Mouse (Mus musculus): ENCODE results near the gene Mmd2. TPM values are rescaled to one million over a fixed set of nuclear protein-coding genes. Genes with fewer than 3 reads are reported as not detected.

The Mmd2 gene
- total and polyA plus RNA-seq, 3 experiments: not detected

DNA sequence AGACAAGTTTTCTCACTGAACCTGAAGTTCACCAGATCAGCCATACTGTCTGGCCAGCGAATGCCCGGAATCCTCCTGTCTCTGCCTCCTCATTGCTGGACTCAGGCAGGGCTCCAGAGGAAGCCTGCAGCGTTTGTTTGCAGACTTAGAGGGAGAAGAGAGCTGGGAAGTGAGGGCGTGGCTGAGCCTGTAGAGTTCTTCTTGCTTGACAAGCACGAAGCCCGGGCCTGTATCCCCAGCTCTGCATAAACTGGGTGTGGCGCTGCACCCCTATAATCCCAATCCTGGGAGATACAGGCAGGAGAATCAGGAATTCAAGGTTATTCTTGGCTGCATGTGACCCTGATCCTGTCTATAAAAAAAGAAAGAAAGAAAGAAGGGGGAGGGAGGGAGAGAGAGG lies 48.3 kb downstream of the Mmd2 start:
- no peak overlapping the region for H3K9ac ChIP-seq (ENCODE audit: control insufficient read depth, low read depth, low read length, poor library complexity, severe bottlenecking)
- no peaks in the 10 kb centered on the region for H3K27me3 ChIP-seq (ENCODE audit: control insufficient read depth in 1 of 2, insufficient read depth in 2 of 2, low read length in 2 of 2)
- no peak for DNase-seq (ENCODE audit: low read depth, low spot score)
- H3K4me1 ChIP-seq (ENCODE audit: control insufficient read depth in 1 of 2, insufficient read depth in 2 of 2, low read length in 2 of 2): no peaks in the 10 kb centered on the region
- H3K79me2 ChIP-seq (ENCODE audit: control insufficient read depth, insufficient read depth, low read length, poor library complexity): no peaks in the 10 kb centered on the region
- H3K36me3 ChIP-seq (ENCODE audit: control insufficient read depth in 1 of 2, insufficient read depth in 2 of 2, low read length in 2 of 2): no peaks in the 10 kb centered on the region
- H3K4me3 ChIP-seq (ENCODE audit: control insufficient read depth in 1 of 2, insufficient read depth in 1 of 2, low read depth in 2 of 2, low read length in 2 of 2): no peak overlapping the region
- TF ChIP-seq HCFC1 (IDR thresholded peaks at IDR 0.05; ENCODE audit: low read depth, low read length) (no peak), GABPA (IDR thresholded peaks at IDR 0.05; ENCODE audit: low read depth, low read length) (no peak), MEF2A (IDR thresholded peaks at IDR 0.05; ENCODE audit: extremely low read depth, insufficient replicate concordance, low read depth, low read length, poor library complexity, severe bottlenecking) (no peak), KAT2A (conservative IDR thresholded peaks at IDR 0.05; ENCODE audit: low read depth, low read length) (no peak)
- H3K9me3 ChIP-seq (replicated peaks; ENCODE audit: insufficient read depth, low read length): no peaks in the 10 kb centered on the region
- H3K27ac ChIP-seq (ENCODE audit: control insufficient read depth, low read depth, low read length): no peak overlapping the region

DNA sequence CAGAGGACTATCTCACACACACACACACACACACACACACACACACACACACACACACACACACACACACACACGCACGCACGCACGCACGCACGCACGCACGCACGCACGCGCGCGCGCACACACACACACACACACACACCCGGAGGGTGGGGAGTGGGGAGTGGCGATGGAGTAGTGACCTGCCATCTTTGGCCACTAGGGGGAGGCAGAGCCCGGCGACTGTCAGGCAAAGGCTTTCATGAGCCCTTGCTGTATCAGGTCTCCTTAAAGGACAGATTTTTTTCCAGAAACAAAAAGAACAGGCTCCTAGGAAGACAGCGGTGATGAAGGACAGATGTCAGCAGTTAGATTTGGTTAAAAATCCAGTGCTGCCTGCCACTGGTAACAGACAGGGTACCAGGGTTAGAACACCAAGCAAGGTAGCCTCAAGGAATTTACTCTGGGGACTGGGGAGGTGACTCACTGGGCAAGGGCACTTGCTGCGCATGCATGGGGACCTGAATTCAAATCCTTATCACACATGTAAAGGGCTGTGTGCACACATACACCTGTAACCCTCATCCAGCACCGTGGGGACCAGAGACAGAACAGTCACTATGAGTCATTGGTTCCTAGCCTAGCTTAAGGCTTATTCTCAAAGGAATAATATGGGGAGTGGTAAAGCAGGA lies 51.1 kb downstream of the Mmd2 start:
- H3K4me3 ChIP-seq (ENCODE audit: control insufficient read depth in 1 of 2, insufficient read depth in 1 of 2, low read depth in 2 of 2, low read length in 2 of 2): no peak overlapping the region
- H3K9ac ChIP-seq (ENCODE audit: control insufficient read depth, low read depth, low read length, poor library complexity, severe bottlenecking): no peak overlapping the region
- no peak overlapping the region for H3K27ac ChIP-seq (ENCODE audit: control insufficient read depth, low read depth, low read length)
- no peaks in the 10 kb centered on the region for H3K4me1 ChIP-seq (ENCODE audit: control insufficient read depth in 1 of 2, insufficient read depth in 2 of 2, low read length in 2 of 2)
- H3K27me3 ChIP-seq (ENCODE audit: control insufficient read depth in 1 of 2, insufficient read depth in 2 of 2, low read length in 2 of 2): no peaks in the 10 kb centered on the region; a peak in 1 of 4 replicates
- no peaks in the 10 kb centered on the region for H3K9me3 ChIP-seq (replicated peaks; ENCODE audit: insufficient read depth, low read length)
- H3K36me3 ChIP-seq (ENCODE audit: control insufficient read depth in 1 of 2, insufficient read depth in 2 of 2, low read length in 2 of 2): no peaks in the 10 kb centered on the region
- no peaks in the 10 kb centered on the region for H3K79me2 ChIP-seq (ENCODE audit: control insufficient read depth, insufficient read depth, low read length, poor library complexity)
- no peak for TF ChIP-seq HCFC1 (IDR thresholded peaks at IDR 0.05; ENCODE audit: low read depth, low read length)
- TF ChIP-seq SIN3A (IDR thresholded peaks at IDR 0.05; ENCODE audit: low read length): no peak
- TF ChIP-seq CTCF (IDR thresholded peaks at IDR 0.05 in 2 of 3, conservative IDR thresholded peaks at IDR 0.05 in 1 of 3; ENCODE audit: control insufficient read depth in 1 of 3, insufficient read depth in 1 of 3, low read depth in 2 of 3, low read length in 3 of 3, poor library complexity in 1 of 3, severe bottlenecking in 1 of 3): peak; percentile 55 to 91 (median 70)
- TF ChIP-seq ELF1 (IDR thresholded peaks at IDR 0.05; ENCODE audit: low read depth, low read length): no peak
- TF ChIP-seq ZMIZ1 (IDR thresholded peaks at IDR 0.05; ENCODE audit: low read depth, low read length): no peak
- no peak for TF ChIP-seq E2F4 (IDR thresholded peaks at IDR 0.05; ENCODE audit: borderline replicate concordance, low read depth, low read length)
- TF ChIP-seq NELFE (IDR thresholded peaks at IDR 0.05; ENCODE audit: low read depth, low read length): no peak
- no peak for TF ChIP-seq MYB (IDR thresholded peaks at IDR 0.05; ENCODE audit: low read depth, low read length)
- TF ChIP-seq KAT2A (conservative IDR thresholded peaks at IDR 0.05; ENCODE audit: low read depth, low read length): no peak
- TF ChIP-seq GABPA (IDR thresholded peaks at IDR 0.05; ENCODE audit: low read depth, low read length): no peak
- TF ChIP-seq ZNF384 (IDR thresholded peaks at IDR 0.05; ENCODE audit: low read depth, low read length): no peak
- no peak for TF ChIP-seq ETS1 (IDR thresholded peaks at IDR 0.05; ENCODE audit: low read depth, low read length)
- TF ChIP-seq GATA1 (IDR thresholded peaks at IDR 0.05; ENCODE audit: low read depth, low read length): no peak
- TF ChIP-seq JUND (IDR thresholded peaks at IDR 0.05; ENCODE audit: low read depth, low read length): no peak
- no peak for TF ChIP-seq CHD1 (IDR thresholded peaks at IDR 0.05; ENCODE audit: low read depth, low read length)
- TF ChIP-seq BHLHE40 (IDR thresholded peaks at IDR 0.05; ENCODE audit: borderline replicate concordance, low read depth, low read length): no peak
- TF ChIP-seq MXI1 (IDR thresholded peaks at IDR 0.05; ENCODE audit: low read depth, low read length): no peak
- TF ChIP-seq USF1 (IDR thresholded peaks at IDR 0.05; ENCODE audit: low read depth, low read length): no peak
- TF ChIP-seq POLR2A (IDR thresholded peaks at IDR 0.05; ENCODE audit: control insufficient read depth in 1 of 2, insufficient read depth in 1 of 2, low read depth in 1 of 2, low read length in 2 of 2, poor library complexity in 1 of 2): no peak
- peak; percentile 57 for TF ChIP-seq SMC3 (IDR thresholded peaks at IDR 0.05; ENCODE audit: low read depth, low read length)
- TF ChIP-seq MAX (IDR thresholded peaks at IDR 0.05; ENCODE audit: low read length): no peak
- no peak for TF ChIP-seq RCOR1 (IDR thresholded peaks at IDR 0.05; ENCODE audit: low read depth, low read length)
- peak; percentile 76 for TF ChIP-seq RAD21 (IDR thresholded peaks at IDR 0.05; ENCODE audit: low read depth, low read length)
- no peak for TF ChIP-seq CHD2 (IDR thresholded peaks at IDR 0.05; ENCODE audit: low read length)
- TF ChIP-seq NRF1 (IDR thresholded peaks at IDR 0.05; ENCODE audit: insufficient read depth, low read depth, low read length, poor library complexity, severe bottlenecking): no peak
- no peak for TF ChIP-seq MEF2A (IDR thresholded peaks at IDR 0.05; ENCODE audit: extremely low read depth, insufficient replicate concordance, low read depth, low read length, poor library complexity, severe bottlenecking)
- TF ChIP-seq ZC3H11A (IDR thresholded peaks at IDR 0.05; ENCODE audit: low read depth, low read length): peak; percentile 47; the same call in 1 of the 2 replicates
- no peak for TF ChIP-seq TCF12 (IDR thresholded peaks at IDR 0.05; ENCODE audit: low read depth, low read length)
- TF ChIP-seq MAZ (IDR thresholded peaks at IDR 0.05; ENCODE audit: low read depth, low read length): peak; percentile 71; the same call in 1 of the 2 replicates
- DNase-seq (ENCODE audit: low read depth, low spot score): peak; percentile 64

All from MEL (cell line).